Mouse (Mus musculus): Measurements from ENCODE around the gene Noct. TPM values are rescaled to one million over a fixed set of nuclear protein-coding genes. Genes with fewer than 3 reads are reported as not detected.
"Not testable (repeated sequence)": the region's sequence is repeated elsewhere in the genome, so short reads cannot be mapped to it uniquely, and the experiment has no call there.

Gene Noct
- polyA plus RNA-seq, 1 experiment from 2014 or later = 7.0 TPM

DNA sequence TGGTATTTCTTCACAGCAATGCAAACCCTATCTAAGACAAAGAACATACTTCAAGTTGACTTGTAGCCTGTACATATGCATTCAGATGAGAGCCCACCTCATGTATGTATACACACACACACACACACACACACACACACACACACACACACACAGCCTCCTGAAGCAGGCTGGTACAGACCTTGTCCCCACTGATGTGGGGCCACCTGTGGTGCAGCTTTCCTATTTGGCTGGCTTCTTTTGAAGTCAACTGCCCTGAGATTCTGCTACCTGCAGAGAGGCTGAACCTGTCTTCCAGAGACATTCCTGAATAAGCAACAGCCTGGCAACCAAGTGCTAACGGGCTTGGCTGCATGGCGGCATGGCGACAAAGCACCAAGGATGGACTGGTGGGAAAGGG, 13.8 kb upstream of the Noct start:
- Histone ChIP-seq H3K4me1 (replicated peaks; ENCODE audit: control insufficient read depth, insufficient read depth, low read length) (no peaks in the 10 kb centered on the region), H3K4me3 (ENCODE audit: low read depth, low read length) (no peak overlapping the region), H3K27ac (ENCODE audit: low read depth) (no peak overlapping the region), H3K27me3 (replicated peaks; ENCODE audit: control insufficient read depth, insufficient read depth, low read length) (no peaks in the 10 kb centered on the region), H3K4me2 (ENCODE audit: low read length) (no peak overlapping the region), H3K9me3 (ENCODE audit: control insufficient read depth, low read length) (no peaks in the 10 kb centered on the region), H3K36me3 (ENCODE audit: control insufficient read depth, insufficient read depth, low read length) (no peaks in the 10 kb centered on the region), H3K9ac (ENCODE audit: low read length) (no peak overlapping the region)
- ATAC-seq (replicated peaks; ENCODE audit: low FRiP score, low TSS enrichment, low read depth) = no peak
- DNase-seq (ENCODE audit: low spot score) = no peak
- WGBS = 86% methylated on average over 3 of the region's 3 CpGs

GRCm38 (mm10) chr3:51213111-51213510, 11.1 kb upstream of the Noct start:
- Histone ChIP-seq H3K36me3 (ENCODE audit: control insufficient read depth, insufficient read depth, low read length) (no peaks in the 10 kb centered on the region), H3K4me2 (ENCODE audit: low read length) (no peak overlapping the region), H3K9me3 (ENCODE audit: control insufficient read depth, low read length) (no peaks in the 10 kb centered on the region), H3K27me3 (replicated peaks; ENCODE audit: control insufficient read depth, insufficient read depth, low read length) (no peaks in the 10 kb centered on the region), H3K4me3 (ENCODE audit: low read depth, low read length) (no peak overlapping the region), H3K9ac (ENCODE audit: low read length) (no peak overlapping the region), H3K4me1 (replicated peaks; ENCODE audit: control insufficient read depth, insufficient read depth, low read length) (no peaks in the 10 kb centered on the region), H3K27ac (ENCODE audit: low read depth) (no peak overlapping the region)
- WGBS = 97% methylated on average over 3 of the region's 3 CpGs
- no peak for ATAC-seq (replicated peaks; ENCODE audit: low FRiP score, low TSS enrichment, low read depth)
- DNase-seq (ENCODE audit: low spot score) = no peak

DNA sequence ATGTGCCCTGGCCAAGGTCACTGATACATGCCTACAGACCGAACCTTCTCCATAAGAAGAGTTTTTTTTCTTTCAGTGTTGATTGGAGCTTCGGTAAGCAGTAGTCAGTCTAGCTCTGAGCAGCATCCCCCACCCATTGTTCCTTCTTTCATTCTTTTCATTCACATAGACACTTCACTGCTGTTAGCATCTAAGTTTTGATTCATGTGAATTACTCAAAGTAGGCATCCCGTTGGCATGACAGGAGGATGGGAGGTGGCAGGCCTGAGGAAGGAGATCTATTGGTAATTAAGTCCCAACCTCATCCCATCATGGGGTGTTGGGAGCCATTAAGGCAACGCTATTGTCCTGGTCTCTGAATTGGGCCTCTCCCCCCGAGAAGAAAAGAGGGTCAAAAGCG, 8.6 kb upstream of the Noct start:
- Histone ChIP-seq H3K4me3 (ENCODE audit: low read depth, low read length) (no peak overlapping the region), H3K4me1 (replicated peaks; ENCODE audit: control insufficient read depth, insufficient read depth, low read length) (no peaks in the 10 kb centered on the region), H3K27ac (ENCODE audit: low read depth) (no peak overlapping the region), H3K36me3 (ENCODE audit: control insufficient read depth, insufficient read depth, low read length) (no peaks in the 10 kb centered on the region), H3K27me3 (replicated peaks; ENCODE audit: control insufficient read depth, insufficient read depth, low read length) (no peaks in the 10 kb centered on the region), H3K9ac (ENCODE audit: low read length) (no peak overlapping the region), H3K4me2 (ENCODE audit: low read length) (no peak overlapping the region), H3K9me3 (ENCODE audit: control insufficient read depth, low read length) (no peaks in the 10 kb centered on the region)
- DNase-seq (ENCODE audit: low spot score) (no peak), ATAC-seq (replicated peaks; ENCODE audit: low FRiP score, low TSS enrichment, low read depth) (no peak)
- 89% methylated on average over 6 of the region's 6 CpGs for WGBS

DNA sequence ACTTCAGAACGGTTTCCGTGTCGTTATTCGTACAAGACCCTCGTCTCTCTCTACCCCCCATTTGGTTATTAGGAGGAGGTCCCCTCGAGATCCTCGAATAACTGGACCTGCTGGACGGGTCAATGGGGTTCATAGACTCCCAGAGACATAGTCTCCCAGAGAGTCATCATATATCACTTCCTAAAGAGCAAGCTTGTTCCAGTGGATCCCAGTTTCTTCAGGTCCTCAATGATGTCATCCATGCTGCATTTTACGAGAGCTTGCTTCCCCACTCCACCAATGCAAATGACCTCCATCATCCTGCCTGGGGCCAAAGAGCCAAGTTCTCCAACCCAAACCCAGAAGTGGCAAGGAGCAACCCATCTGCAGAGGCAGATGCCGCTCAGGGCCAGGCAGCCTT, 7.9 kb upstream of the Noct start:
- H3K27ac ChIP-seq (ENCODE audit: low read depth); ATAC-seq (replicated peaks; ENCODE audit: low FRiP score, low TSS enrichment, low read depth); H3K27me3 ChIP-seq (replicated peaks; ENCODE audit: control insufficient read depth, insufficient read depth, low read length); DNase-seq (ENCODE audit: low spot score); H3K4me3 ChIP-seq (ENCODE audit: low read depth, low read length); H3K4me1 ChIP-seq (replicated peaks; ENCODE audit: control insufficient read depth, insufficient read depth, low read length); H3K36me3 ChIP-seq (ENCODE audit: control insufficient read depth, insufficient read depth, low read length); H3K4me2 ChIP-seq (ENCODE audit: low read length); H3K9ac ChIP-seq (ENCODE audit: low read length); H3K9me3 ChIP-seq (ENCODE audit: control insufficient read depth, low read length): not testable (repeated sequence)
- WGBS = 82% methylated on average over 5 of the region's 10 CpGs

DNA sequence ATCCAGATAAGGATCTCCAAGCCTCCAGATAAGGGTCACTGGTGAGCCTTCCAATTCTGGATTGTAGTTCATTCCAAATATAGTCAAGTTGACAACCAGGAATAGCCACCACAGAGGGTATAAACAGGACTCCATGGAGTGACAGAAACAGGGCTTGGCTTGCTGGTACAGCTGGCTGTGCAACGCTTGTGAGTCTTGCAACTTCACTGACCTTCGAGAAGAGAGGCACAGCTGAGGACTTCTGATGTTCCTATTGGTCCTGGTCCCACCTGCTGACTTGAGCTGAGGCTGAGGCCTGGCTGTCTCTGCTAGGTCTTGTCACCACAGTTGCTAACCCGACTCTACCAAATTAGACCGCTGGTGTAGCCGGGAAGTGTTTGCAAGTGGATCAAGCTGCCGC, 5.9 kb upstream of the Noct start:
- H3K36me3 ChIP-seq (ENCODE audit: control insufficient read depth, insufficient read depth, low read length); H3K9me3 ChIP-seq (ENCODE audit: control insufficient read depth, low read length); H3K9ac ChIP-seq (ENCODE audit: low read length); ATAC-seq (replicated peaks; ENCODE audit: low FRiP score, low TSS enrichment, low read depth); H3K4me2 ChIP-seq (ENCODE audit: low read length); H3K27me3 ChIP-seq (replicated peaks; ENCODE audit: control insufficient read depth, insufficient read depth, low read length); H3K4me3 ChIP-seq (ENCODE audit: low read depth, low read length); DNase-seq (ENCODE audit: low spot score); H3K27ac ChIP-seq (ENCODE audit: low read depth); H3K4me1 ChIP-seq (replicated peaks; ENCODE audit: control insufficient read depth, insufficient read depth, low read length): not testable (repeated sequence)
- 90% methylated on average over 6 of the region's 6 CpGs for WGBS

DNA sequence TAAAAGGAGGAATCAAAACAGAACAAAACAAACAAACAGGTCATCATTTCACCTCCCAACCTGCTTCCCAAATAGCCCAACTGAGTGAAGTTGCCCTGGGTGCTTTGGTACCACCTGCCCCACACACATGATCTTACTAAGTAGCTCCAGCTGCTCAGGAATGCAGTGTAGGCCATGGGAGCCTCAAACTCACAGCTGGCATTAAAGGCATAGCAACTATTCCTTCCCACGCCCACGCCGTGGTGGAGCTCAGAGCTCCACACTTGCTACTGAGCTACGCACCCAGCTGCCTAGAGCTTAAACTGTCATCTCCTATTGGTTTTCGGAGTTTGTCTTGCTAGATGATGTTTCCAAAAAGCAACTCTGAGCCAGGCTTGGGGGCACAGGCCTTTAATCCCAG, 5.0 kb upstream of the Noct start:
- 92% methylated on average over 5 of the region's 5 CpGs for WGBS
- ATAC-seq (replicated peaks; ENCODE audit: low FRiP score, low TSS enrichment, low read depth) (no peak), DNase-seq (ENCODE audit: low spot score) (no peak)
- no peaks in the 10 kb centered on the region for H3K9me3 ChIP-seq (ENCODE audit: control insufficient read depth, low read length)
- no peak overlapping the region for H3K4me3 ChIP-seq (ENCODE audit: low read depth, low read length)
- H3K4me1 ChIP-seq (replicated peaks; ENCODE audit: control insufficient read depth, insufficient read depth, low read length) = peaks cover 3% of the 10 kb centered on the region; the same call in 1 of the 2 replicates
- no peaks in the 10 kb centered on the region for H3K27me3 ChIP-seq (replicated peaks; ENCODE audit: control insufficient read depth, insufficient read depth, low read length)
- no peak overlapping the region for H3K9ac ChIP-seq (ENCODE audit: low read length)
- no peak overlapping the region for H3K27ac ChIP-seq (ENCODE audit: low read depth)
- no peaks in the 10 kb centered on the region for H3K36me3 ChIP-seq (ENCODE audit: control insufficient read depth, insufficient read depth, low read length)
- H3K4me2 ChIP-seq (ENCODE audit: low read length) = no peak overlapping the region

DNA sequence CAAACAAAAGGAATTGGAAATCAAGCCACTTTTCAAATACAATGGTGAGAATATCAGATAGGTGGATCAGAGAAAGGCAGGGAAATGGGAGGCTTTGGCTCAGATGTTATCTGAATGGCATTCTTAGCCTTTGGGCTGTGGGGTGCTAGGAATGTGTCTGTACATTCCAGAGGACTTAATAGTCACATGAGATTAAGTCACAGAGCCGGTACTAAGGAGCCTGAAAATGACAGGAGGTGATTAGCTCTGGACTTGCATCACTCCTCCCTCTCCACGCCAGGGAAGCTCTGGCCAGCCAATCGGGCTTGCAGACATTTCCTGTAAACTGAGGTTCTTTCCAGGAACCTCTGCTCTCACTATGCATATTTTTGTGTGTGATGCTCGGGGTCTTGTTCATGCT, 3.4 kb upstream of the Noct start:
- Histone ChIP-seq H3K9me3 (ENCODE audit: control insufficient read depth, low read length) (no peaks in the 10 kb centered on the region), H3K4me1 (replicated peaks; ENCODE audit: control insufficient read depth, insufficient read depth, low read length) (peaks cover 8% of the 10 kb centered on the region; the same call in 1 of the 2 replicates), H3K4me2 (ENCODE audit: low read length) (no peak overlapping the region), H3K4me3 (ENCODE audit: low read depth, low read length) (no peak overlapping the region), H3K27me3 (replicated peaks; ENCODE audit: control insufficient read depth, insufficient read depth, low read length) (no peaks in the 10 kb centered on the region), H3K36me3 (ENCODE audit: control insufficient read depth, insufficient read depth, low read length) (no peaks in the 10 kb centered on the region), H3K27ac (ENCODE audit: low read depth) (no peak overlapping the region), H3K9ac (ENCODE audit: low read length) (no peak overlapping the region)
- WGBS = 43% methylated on average over 4 of the region's 4 CpGs
- DNase-seq (ENCODE audit: low spot score) (no peak), ATAC-seq (replicated peaks; ENCODE audit: low FRiP score, low TSS enrichment, low read depth) (no peak)

GRCm38 (mm10) chr3:51221847-51222246, 2.4 kb upstream of the Noct start:
- peaks cover 11% of the 10 kb centered on the region; the same call in 1 of the 2 replicates for H3K4me1 ChIP-seq (replicated peaks; ENCODE audit: control insufficient read depth, insufficient read depth, low read length)
- H3K9ac ChIP-seq (ENCODE audit: low read length) = no peak overlapping the region
- H3K27me3 ChIP-seq (replicated peaks; ENCODE audit: control insufficient read depth, insufficient read depth, low read length) = no peaks in the 10 kb centered on the region
- H3K9me3 ChIP-seq (ENCODE audit: control insufficient read depth, low read length) = no peaks in the 10 kb centered on the region
- WGBS = 66% methylated on average over 8 of the region's 8 CpGs
- no peak overlapping the region for H3K27ac ChIP-seq (ENCODE audit: low read depth)
- no peak for ATAC-seq (replicated peaks; ENCODE audit: low FRiP score, low TSS enrichment, low read depth)
- H3K4me3 ChIP-seq (ENCODE audit: low read depth, low read length) = no peak overlapping the region
- no peak for DNase-seq (ENCODE audit: low spot score)
- no peaks in the 10 kb centered on the region for H3K36me3 ChIP-seq (ENCODE audit: control insufficient read depth, insufficient read depth, low read length)
- no peak overlapping the region for H3K4me2 ChIP-seq (ENCODE audit: low read length)

DNA sequence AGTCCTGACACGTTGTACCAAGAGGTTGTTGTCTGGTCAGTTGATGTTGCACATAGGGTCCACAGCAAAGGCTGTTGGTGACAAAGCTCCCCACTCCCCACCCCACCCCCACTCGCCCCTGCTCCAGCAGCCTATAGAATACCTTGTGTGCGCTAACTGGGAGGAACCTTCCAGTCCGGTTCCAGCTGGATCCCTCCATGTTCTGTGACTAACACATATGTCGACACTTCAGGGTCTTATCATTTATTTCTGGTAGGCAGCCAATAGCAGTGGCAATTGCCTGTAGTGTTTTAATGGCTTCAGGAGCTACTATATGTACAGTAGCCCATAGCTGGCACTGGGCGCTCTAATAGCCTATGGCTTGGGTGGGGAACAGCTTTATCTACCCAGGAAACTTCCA, 1.9 kb upstream of the Noct start:
- WGBS = 82% methylated on average over 6 of the region's 6 CpGs
- ATAC-seq (replicated peaks; ENCODE audit: low FRiP score, low TSS enrichment, low read depth) (no peak), DNase-seq (ENCODE audit: low spot score) (no peak)
- H3K27me3 ChIP-seq (replicated peaks; ENCODE audit: control insufficient read depth, insufficient read depth, low read length) = no peaks in the 10 kb centered on the region
- no peaks in the 10 kb centered on the region for H3K36me3 ChIP-seq (ENCODE audit: control insufficient read depth, insufficient read depth, low read length)
- H3K27ac ChIP-seq (ENCODE audit: low read depth) = no peak overlapping the region
- H3K9me3 ChIP-seq (ENCODE audit: control insufficient read depth, low read length) = no peaks in the 10 kb centered on the region
- no peak overlapping the region for H3K4me2 ChIP-seq (ENCODE audit: low read length)
- H3K9ac ChIP-seq (ENCODE audit: low read length) = no peak overlapping the region
- H3K4me1 ChIP-seq (replicated peaks; ENCODE audit: control insufficient read depth, insufficient read depth, low read length) = peaks cover 11% of the 10 kb centered on the region; the same call in 1 of the 2 replicates
- no peak overlapping the region for H3K4me3 ChIP-seq (ENCODE audit: low read depth, low read length)

Data from intestine, embryonic 14.5 days (tissue).